Mouse (Mus musculus) testis, adult 2 months (tissue): ENCODE measurements around the gene Srp9.

ENCODE experiments used
- CTCF ChIP-seq: fragments of 200-500 bp; IDR thresholded peaks from 2 replicates; pipeline ENCODE4 v1.5.1; 2012; ENCODE audit warnings: low read depth, mild to moderate bottlenecking, inconsistent platforms, low read length, moderate library complexity; ENCODE audit not compliant: control insufficient read depth, insufficient read depth, insufficient replicate concordance
- POLR2A ChIP-seq: fragments of 200-500 bp; IDR thresholded peaks from 2 replicates; pipeline ENCODE4 v1.6.1; 2012; ENCODE audit warnings: low read depth, mild to moderate bottlenecking, inconsistent platforms, low read length, moderate library complexity; ENCODE audit not compliant: control insufficient read depth

DNA sequence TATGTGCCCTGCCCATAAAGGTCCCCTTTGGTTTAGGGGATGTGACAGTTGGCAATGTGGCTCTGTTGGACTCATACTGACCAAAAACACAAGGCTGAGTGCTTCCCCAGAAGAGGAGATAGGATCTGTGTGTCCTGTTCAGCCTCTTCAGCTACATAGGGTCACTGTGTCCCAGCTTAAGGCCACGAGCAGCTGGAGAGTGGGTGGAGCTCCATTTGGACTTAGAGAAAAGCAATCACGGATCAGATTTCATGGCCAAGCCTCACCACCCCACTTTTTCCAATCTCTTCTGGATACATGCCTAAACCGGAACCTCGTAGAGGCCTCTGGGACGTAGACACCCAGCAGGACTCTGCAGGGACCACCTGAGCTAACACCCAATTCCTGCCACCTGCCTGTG is 25.5 kb upstream of the Srp9 start:
- no peak for TF ChIP-seq CTCF
- no peak for TF ChIP-seq POLR2A
